Mouse (Mus musculus): ENCODE data around the gene Tor4a.

The Tor4a gene

GRCm38 (mm10) chr2:25185625-25186574 is 10.8 kb downstream of the Tor4a start:
- DNase-seq: no peak

GRCm38 (mm10) chr2:25184496-25184895 is 12.2 kb downstream of the Tor4a start:
- no peak for DNase-seq

- no peak for DNase-seq
Measured at GRCm38 (mm10) chr2:25183336-25183735, 13.3 kb downstream of the Tor4a start.

GRCm38 (mm10) chr2:25182664-25183063 is 14.0 kb downstream of the Tor4a start:
- DNase-seq: no peak

GRCm38 (mm10) chr2:25181891-25182397 is 14.7 kb downstream of the Tor4a start:
- DNase-seq: no peak

- DNase-seq: no peak
Measured at GRCm38 (mm10) chr2:25180973-25181890, 15.5 kb downstream of the Tor4a start.

GRCm38 (mm10) chr2:25180478-25180903 is 16.2 kb downstream of the Tor4a start, which contains the start of gene Nrarp:
Nrarp (plus strand) TSS chr2:25180758.
- DNase-seq: peak; percentile 93

GRCm38 (mm10) chr2:25179566-25180217 is 17.0 kb downstream of the Tor4a start:
- DNase-seq: no peak

GRCm38 (mm10) chr2:25178285-25178972 is 18.3 kb downstream of the Tor4a start:
- peak; percentile 45 for DNase-seq

GRCm38 (mm10) chr2:25177685-25178084 is 19.0 kb downstream of the Tor4a start:
- no peak for DNase-seq

GRCm38 (mm10) chr2:25177076-25177475 is 19.6 kb downstream of the Tor4a start:
- no peak for DNase-seq

GRCm38 (mm10) chr2:25176573-25176972 is 20.1 kb downstream of the Tor4a start:
- no peak for DNase-seq

- no peak for DNase-seq
Measured at GRCm38 (mm10) chr2:25175690-25176078, 21.0 kb downstream of the Tor4a start.

GRCm38 (mm10) chr2:25174866-25175689 is 21.6 kb downstream of the Tor4a start:
- DNase-seq: no peak

- DNase-seq: no peak
Measured at GRCm38 (mm10) chr2:25173821-25174220, 22.9 kb downstream of the Tor4a start.

- no peak for DNase-seq
Measured at GRCm38 (mm10) chr2:25172629-25173028, 24.1 kb downstream of the Tor4a start.

- no peak for DNase-seq
Measured at GRCm38 (mm10) chr2:25171769-25172153, 24.9 kb downstream of the Tor4a start.

- no peak for DNase-seq
Measured at GRCm38 (mm10) chr2:25171101-25171768, 25.5 kb downstream of the Tor4a start.

- DNase-seq: no peak
Measured at GRCm38 (mm10) chr2:25170326-25171100, 26.2 kb downstream of the Tor4a start.

GRCm38 (mm10) chr2:25169778-25170177 is 26.9 kb downstream of the Tor4a start:
- DNase-seq: no peak

Measured in right cerebral cortex, adult 18-20 months (tissue).